Mouse (Mus musculus) splenic B cell, adult 2 months (primary cell): ENCODE measurements around the gene Nsd1.

Experiments
- DNase-seq: peaks from one replicate; pipeline ENCODE4 v3.0.0-alpha.2; 2011; ENCODE audit warnings: low read depth, low spot score
- H3K27me3 ChIP-seq: 2 replicates; pipeline ENCODE4 v1.6.1; 2012; ENCODE audit warnings: mild to moderate bottlenecking, low read length, moderate library complexity, mixed read lengths; ENCODE audit not compliant: control insufficient read depth, poor library complexity, insufficient read depth, severe bottlenecking
- H3K36me3 ChIP-seq: 2 replicates; pipeline ENCODE4 v1.6.1; 2012; ENCODE audit warnings: mild to moderate bottlenecking, low read length, moderate library complexity, mixed read lengths; ENCODE audit not compliant: control insufficient read depth, poor library complexity, insufficient read depth, severe bottlenecking

The Nsd1 gene

GRCm38 (mm10) chr13:55342469-55342868 is 132.9 kb downstream of the Nsd1 start:
- DNase-seq: no peak
- no peaks in the 10 kb centered on the region for H3K27me3 ChIP-seq

GRCm38 (mm10) chr13:55344286-55344685 is 134.7 kb downstream of the Nsd1 start:
- DNase-seq: no peak
- Histone ChIP-seq H3K36me3 (peaks cover 2% of the 10 kb centered on the region), H3K27me3 (no peaks in the 10 kb centered on the region)

More at GRCm38 (mm10) chr13:55342469-55342868, 132.9 kb downstream of the Nsd1 start:
- peaks cover 2% of the 10 kb centered on the region for H3K36me3 ChIP-seq

DNA sequence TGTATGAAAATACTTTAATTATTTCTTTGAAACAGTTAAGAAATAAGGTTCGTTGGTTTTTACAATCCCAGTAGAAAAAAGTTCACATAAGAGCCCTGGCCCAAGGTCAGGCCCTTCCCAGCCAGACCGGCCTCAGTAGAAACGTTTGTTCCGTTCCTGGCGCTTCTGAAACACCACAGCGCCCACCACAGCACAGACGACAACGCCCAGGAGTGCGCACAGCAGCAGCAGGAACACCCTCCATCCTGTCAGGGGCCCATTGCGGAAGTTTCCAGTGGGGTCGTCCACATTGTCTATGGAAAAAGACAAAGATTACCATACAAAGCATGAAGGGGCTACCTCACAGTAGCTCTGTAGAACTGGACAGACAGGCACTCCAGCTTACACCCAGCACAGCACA is 137.2 kb downstream of the Nsd1 start:
- Histone ChIP-seq H3K27me3 (no peaks in the 10 kb centered on the region), H3K36me3 (peaks cover 5% of the 10 kb centered on the region)
- DNase-seq: no peak

- no peaks in the 10 kb centered on the region for H3K27me3 ChIP-seq
- peaks cover 4% of the 10 kb centered on the region; the same call in 1 of the 2 replicates for H3K36me3 ChIP-seq
- no peak for DNase-seq
These were observed 151.6 kb downstream of the Nsd1 start for GRCm38 (mm10) chr13:55361145-55361544.

DNA sequence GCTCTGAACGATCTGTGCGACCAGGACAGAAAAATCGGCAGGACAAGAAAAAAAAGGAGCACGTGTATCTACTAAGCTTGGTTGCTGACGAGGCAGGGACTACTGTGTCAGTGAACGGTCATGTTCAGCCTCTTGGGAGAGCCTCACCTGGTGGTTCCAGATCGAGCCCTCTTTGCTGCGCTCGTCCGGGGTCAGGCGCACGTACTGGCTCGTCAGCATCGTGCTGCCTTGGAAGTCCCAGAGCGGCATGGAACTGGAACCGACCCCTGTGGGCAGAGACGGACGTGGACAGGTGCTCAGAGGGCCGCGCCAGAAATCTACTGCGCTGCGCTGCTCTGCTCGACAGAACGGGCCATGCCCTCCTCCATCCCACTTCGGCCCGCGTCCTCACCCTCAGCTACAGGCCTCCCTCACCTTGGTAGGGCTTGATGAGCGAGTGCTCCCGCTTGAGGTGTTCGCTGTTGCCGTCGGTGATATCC is 152.4 kb downstream of the Nsd1 start:
- Histone ChIP-seq H3K36me3 (peaks cover 4% of the 10 kb centered on the region; the same call in 1 of the 2 replicates), H3K27me3 (no peaks in the 10 kb centered on the region)
- DNase-seq: no peak

GRCm38 (mm10) chr13:55362453-55363060 is 153.0 kb downstream of the Nsd1 start, which contains the start of gene Lman2:
Gene Lman2, minus strand, starts transcription at chr13:55362783.
- peak; percentile 97 for DNase-seq
- H3K27me3 ChIP-seq: no peaks in the 10 kb centered on the region
- H3K36me3 ChIP-seq: peaks cover 4% of the 10 kb centered on the region; the same call in 1 of the 2 replicates
